ENCODE assay signal across 8 mouse cellular contexts in the genomic region with DNA sequence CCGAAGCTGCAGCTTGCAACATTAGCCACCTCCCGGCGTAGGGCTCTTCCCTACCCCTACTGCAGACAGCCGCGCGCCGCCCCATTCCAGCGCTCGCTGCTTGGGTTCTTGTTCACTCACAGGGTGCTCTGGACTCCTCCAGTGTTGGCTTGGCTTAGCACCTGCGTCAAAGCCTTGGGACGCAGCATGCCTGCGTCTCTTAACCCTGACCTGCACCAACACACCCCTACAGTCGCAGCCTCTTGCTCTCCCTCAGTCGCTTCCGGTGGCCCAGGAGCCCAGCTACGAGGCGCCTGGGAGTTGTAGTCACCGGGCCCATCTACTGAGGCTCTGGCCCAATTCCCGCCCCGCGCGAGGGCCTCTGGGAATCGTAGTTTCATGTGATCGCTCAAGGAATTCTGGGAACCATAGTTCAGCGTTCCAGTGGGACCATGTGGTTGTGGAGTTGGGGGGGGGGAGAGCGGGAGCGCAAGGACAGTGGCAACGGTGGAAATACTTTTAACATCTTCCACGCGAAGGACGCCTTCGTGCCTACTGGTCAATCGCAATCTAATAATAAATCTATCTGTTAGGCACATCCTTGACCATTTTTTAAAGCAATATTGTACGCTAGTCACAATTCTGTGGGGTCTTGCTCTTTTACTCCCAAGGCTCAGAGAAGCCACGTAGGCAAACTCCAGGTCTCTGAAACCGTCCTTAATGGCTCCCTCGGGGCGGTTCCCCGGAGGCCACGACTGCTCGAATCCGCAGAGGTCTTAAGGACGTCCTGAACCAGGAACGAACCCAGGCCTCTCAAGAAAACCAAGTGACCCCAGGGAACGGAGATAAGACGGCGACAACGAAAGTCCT. TPM values are rescaled to one million over a fixed set of nuclear protein-coding genes. Genes with fewer than 3 reads are reported as not detected.
A peak's percentile ranks its signal among the peaks of the same experiment; 100 is the strongest.
DNase-seq lines count a peak whose midpoint lies in the region; ATAC-seq lines count a peak whose summit lies in the region.

TSS of gene Lamtor2 (minus strand) at position 399 of the 849 bp plus-strand sequence.

- ATAC-seq in erythroblast, adult 5-6 weeks (replicated peaks; ENCODE audit: low FRiP score, poor library complexity, severe bottlenecking): peak; percentile 92
- ATAC-seq in kidney, embryonic 15.5 days (replicated peaks; ENCODE audit: low FRiP score): peak; percentile 91
- ATAC-seq in monocyte, adult 5-6 weeks (replicated peaks; ENCODE audit: insufficient number of reproducible peaks, low FRiP score, low TSS enrichment, poor library complexity, severe bottlenecking): peak; percentile 92

- peaks cover 43% of the 10 kb centered on the region for H3K4me1 ChIP-seq in heart, embryonic 10.5 days
- peaks cover 42% of the 10 kb centered on the region for H3K4me1 ChIP-seq in kidney, embryonic 15.5 days

- no peaks in the 10 kb centered on the region for H3K9me3 ChIP-seq in heart, embryonic 10.5 days
- H3K9me3 ChIP-seq in kidney, embryonic 15.5 days (replicated peaks): no peaks in the 10 kb centered on the region

- H3K9ac ChIP-seq in kidney, embryonic 15.5 days: peak within 1 kb of the TSS; percentile 93

- under 1% methylated on average over 48 of the region's 48 CpGs for WGBS in heart, embryonic 10.5 days
- under 1% methylated on average over 48 of the region's 48 CpGs for WGBS in kidney, embryonic 15.5 days

- H3K4me3 ChIP-seq in heart, embryonic 10.5 days: peak within 1 kb of the TSS; percentile 94
- peak within 1 kb of the TSS; percentile 94 for H3K4me3 ChIP-seq in kidney, embryonic 15.5 days (replicated peaks)

- peak within 1 kb of the TSS; percentile 84 for H3K4me2 ChIP-seq in kidney, embryonic 15.5 days

- H3K27me3 ChIP-seq in heart, embryonic 10.5 days (ENCODE audit: insufficient read depth, poor library complexity, severe bottlenecking): no peaks in the 10 kb centered on the region
- H3K27me3 ChIP-seq in kidney, embryonic 15.5 days: no peaks in the 10 kb centered on the region

- peak; percentile 90 to 93 for DNase-seq in B cell, adult 2 months
- DNase-seq in brain, adult 2 months (ENCODE audit: low read depth, low spot score): peak; percentile 99
- DNase-seq in heart, embryonic 10.5 days (ENCODE audit: low spot score): peak; percentile 99
- peak; percentile 97 for DNase-seq in liver
- peak; percentile 95 to 96 for DNase-seq in spleen, postnatal 4 days (ENCODE audit: low spot score in 2 of 2)

- peaks cover 44% of the 10 kb centered on the region for H3K36me3 ChIP-seq in heart, embryonic 10.5 days
- peaks cover 30% of the 10 kb centered on the region for H3K36me3 ChIP-seq in kidney, embryonic 15.5 days

- peak within 1 kb of the TSS; percentile 98 for H3K27ac ChIP-seq in heart, embryonic 10.5 days
- peak within 1 kb of the TSS; percentile 99 for H3K27ac ChIP-seq in kidney, embryonic 15.5 days

RNA-seq across cellular contexts. Expression of gene Lamtor2, which starts in this region (rescaled TPM):
- 4.2 and 8.6 TPM in 2 replicates for total RNA-seq in erythroblast, adult 5-6 weeks (2015; ENCODE audit: low replicate concordance)
- total RNA-seq in erythroblast, adult 5-6 weeks (2017; ENCODE audit: low replicate concordance): 14.3 and 15.8 TPM in 2 replicates
- polyA plus RNA-seq in heart, embryonic 10.5 days (2016; fragmentation: Nextera tagmentation; extraction: Ambion mirVana): 154 and 190 TPM in 2 replicates
- polyA plus RNA-seq in kidney, embryonic 15.5 days (2015; fragmentation: Nextera tagmentation; extraction: Ambion mirVana): 167 and 173 TPM in 2 replicates
- total RNA-seq in monocyte, adult 5-6 weeks (2017): 61.5 to 63.7 TPM (median 63.2 TPM) in 3 replicates

Comparison
In these comparisons a context has a peak if more than half of its experiments do, and no peak if none do; other contexts are left out.
1. Peak in every context shown above with its lines: DNase-seq, ATAC-seq, H3K4me3 ChIP-seq and H3K27ac ChIP-seq.